Mouse (Mus musculus) heart, adult 11 months (tissue): ENCODE data around the gene Slc1a7.
A peak's percentile ranks its signal among the peaks of the same experiment; 100 is the strongest.

Experiments used
- DNase-seq: peaks from one replicate; pipeline ENCODE4 v3.0.0; 2022

Slc1a7 gene

GRCm38 (mm10) chr4:108015067-108015765, 47.1 kb downstream of the Slc1a7 start:
- peak; percentile 99 for DNase-seq

GRCm38 (mm10) chr4:108016321-108016720, 48.2 kb downstream of the Slc1a7 start:
- DNase-seq, result peak; percentile 95

- peak; percentile 92 for DNase-seq
These were observed 49.7 kb downstream of the Slc1a7 start for GRCm38 (mm10) chr4:108017839-108018238.

- DNase-seq, result peak; percentile 90
These were observed 50.2 kb downstream of the Slc1a7 start for GRCm38 (mm10) chr4:108018241-108018923.

- DNase-seq, result peak; percentile 98
These were observed 51.1 kb downstream of the Slc1a7 start for GRCm38 (mm10) chr4:108018961-108019921.

- peak; percentile 88 for DNase-seq
These were observed 52.0 kb downstream of the Slc1a7 start for GRCm38 (mm10) chr4:108020178-108020577.

- no peak for DNase-seq
These were observed 55.1 kb downstream of the Slc1a7 start for GRCm38 (mm10) chr4:108023186-108023585.

GRCm38 (mm10) chr4:108024641-108025040, 56.5 kb downstream of the Slc1a7 start:
- DNase-seq, result peak; percentile 99

GRCm38 (mm10) chr4:108025269-108025668, 57.1 kb downstream of the Slc1a7 start:
- DNase-seq, result peak; percentile 97

- no peak for DNase-seq
These were observed 58.1 kb downstream of the Slc1a7 start for GRCm38 (mm10) chr4:108026193-108026592.

GRCm38 (mm10) chr4:108030888-108031501, 62.9 kb downstream of the Slc1a7 start:
- no peak for DNase-seq

GRCm38 (mm10) chr4:108031502-108032351, 63.6 kb downstream of the Slc1a7 start:
- peak; percentile 98 for DNase-seq

GRCm38 (mm10) chr4:108032352-108032849, 64.3 kb downstream of the Slc1a7 start:
- peak; percentile 95 for DNase-seq

GRCm38 (mm10) chr4:108033041-108033764, 65.1 kb downstream of the Slc1a7 start:
- DNase-seq, result peak; percentile 90

GRCm38 (mm10) chr4:108037027-108037426, 68.9 kb downstream of the Slc1a7 start:
- DNase-seq, result peak; percentile 96

GRCm38 (mm10) chr4:108045136-108046107, 77.3 kb downstream of the Slc1a7 start:
- no peak for DNase-seq

- DNase-seq, result no peak
These were observed 78.0 kb downstream of the Slc1a7 start for GRCm38 (mm10) chr4:108046136-108046535.

GRCm38 (mm10) chr4:108051687-108052274, 83.6 kb downstream of the Slc1a7 start:
- peak; percentile 96 for DNase-seq

GRCm38 (mm10) chr4:108052673-108053072, 84.5 kb downstream of the Slc1a7 start:
- no peak for DNase-seq
